Mouse (Mus musculus) erythroblast, adult 5-6 weeks (primary cell): Measurements from ENCODE around the gene Map2k2. TPM values are rescaled to one million over a fixed set of nuclear protein-coding genes. Genes with fewer than 3 reads are reported as not detected.

Experiments used
- ATAC-seq: replicated peaks from 2 replicates; pipeline ENCODE4 v1.8.0; 2016; ENCODE audit warnings: moderate number of reproducible peaks, mild to moderate bottlenecking, moderate TSS enrichment, inconsistent platforms; ENCODE audit not compliant: poor library complexity, low FRiP score, severe bottlenecking
- total RNA-seq, 2 experiments: library from RNA; stranded (forward) in 1 of 2; stranded (reverse) in 1 of 2; fragments of 150-400 nt in 1 of 2; fragments of 200-764, 138-1000 nt in 1 of 2; gene quantifications; 2 replicates each; pipeline versions ENCODE4 v1.2.3 to v1.2.4; 2015 to 2017; ENCODE audit warnings: low replicate concordance in 2 of 2

Gene Map2k2
- total RNA-seq, 2 experiments from 2014 or later = 31.5 to 34.2 TPM

DNA sequence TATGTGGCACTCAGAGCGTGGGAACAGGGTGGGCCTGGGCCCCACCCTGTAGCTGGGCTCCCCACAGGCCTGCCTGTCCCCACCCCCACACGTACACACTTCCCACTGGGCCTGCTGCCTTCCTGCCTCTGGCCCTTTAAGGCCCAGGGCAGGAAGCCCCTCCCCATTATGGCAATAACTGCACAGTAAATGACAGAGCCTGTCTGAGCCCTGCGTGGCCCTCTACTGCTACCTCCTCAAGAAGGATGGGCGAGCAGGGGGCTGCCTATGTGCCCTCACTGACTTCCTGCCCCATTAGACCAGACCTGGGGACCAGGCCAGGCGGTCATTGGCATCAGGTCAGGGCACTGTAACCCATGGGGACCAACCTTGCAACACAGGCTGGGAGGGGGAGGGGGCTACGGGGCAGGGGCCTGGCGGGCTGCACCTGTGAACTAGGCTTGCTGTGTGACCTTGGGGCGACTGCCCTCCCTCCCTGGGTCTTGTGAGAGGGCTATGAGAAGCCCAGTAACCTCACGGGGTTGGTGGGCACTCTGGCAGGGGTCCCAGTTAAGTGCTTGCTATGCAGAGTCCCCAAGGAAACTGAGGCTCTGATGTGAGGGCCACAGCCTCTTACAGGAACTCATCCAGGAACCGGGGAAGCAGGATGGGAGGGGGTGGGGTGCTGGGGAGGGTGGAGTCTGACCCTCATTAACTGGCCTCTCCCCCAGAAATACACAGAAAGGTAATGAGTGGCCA, 35.2 kb downstream of the Map2k2 start:
- no peak for ATAC-seq

DNA sequence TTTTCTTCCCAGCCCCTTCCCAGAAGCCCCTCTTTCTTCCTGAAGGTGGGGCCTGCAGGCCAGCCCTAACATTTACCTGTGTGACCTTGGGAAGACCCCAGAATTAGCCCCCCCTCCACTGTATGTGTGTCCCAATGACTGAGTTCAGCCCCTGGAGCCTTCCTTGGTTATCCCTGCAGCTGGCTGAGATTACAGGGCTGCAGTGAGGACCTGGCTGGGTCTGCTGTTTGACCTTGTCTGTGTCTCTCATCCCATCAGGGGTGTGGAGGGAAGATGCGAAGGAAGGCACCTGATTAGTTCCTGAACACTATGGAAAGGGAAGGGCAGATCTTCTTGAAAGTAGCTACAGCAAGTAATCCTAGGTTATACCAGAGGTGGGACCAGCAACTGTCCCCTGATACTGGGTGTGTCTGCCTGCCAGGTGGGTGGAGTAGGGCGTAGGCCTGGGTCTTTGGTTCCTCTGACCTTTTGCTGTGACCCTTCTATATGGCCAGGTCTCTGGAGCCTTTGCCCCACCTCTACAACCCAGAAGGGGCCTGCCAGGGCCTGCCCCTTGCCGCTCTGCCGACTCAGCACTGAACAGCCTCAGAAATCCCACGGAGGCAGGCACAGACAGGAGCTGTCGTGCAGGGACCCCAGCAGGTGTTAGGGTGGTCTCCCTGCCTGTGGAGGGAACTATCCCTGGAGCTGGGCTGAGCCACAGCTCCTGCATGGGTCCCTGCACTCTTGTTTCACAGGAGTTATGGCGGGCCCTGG, 35.9 kb downstream of the Map2k2 start:
- ATAC-seq = no peak

GRCm38 (mm10) chr10:81142551-81142981, 36.9 kb downstream of the Map2k2 start:
- no peak for ATAC-seq

DNA sequence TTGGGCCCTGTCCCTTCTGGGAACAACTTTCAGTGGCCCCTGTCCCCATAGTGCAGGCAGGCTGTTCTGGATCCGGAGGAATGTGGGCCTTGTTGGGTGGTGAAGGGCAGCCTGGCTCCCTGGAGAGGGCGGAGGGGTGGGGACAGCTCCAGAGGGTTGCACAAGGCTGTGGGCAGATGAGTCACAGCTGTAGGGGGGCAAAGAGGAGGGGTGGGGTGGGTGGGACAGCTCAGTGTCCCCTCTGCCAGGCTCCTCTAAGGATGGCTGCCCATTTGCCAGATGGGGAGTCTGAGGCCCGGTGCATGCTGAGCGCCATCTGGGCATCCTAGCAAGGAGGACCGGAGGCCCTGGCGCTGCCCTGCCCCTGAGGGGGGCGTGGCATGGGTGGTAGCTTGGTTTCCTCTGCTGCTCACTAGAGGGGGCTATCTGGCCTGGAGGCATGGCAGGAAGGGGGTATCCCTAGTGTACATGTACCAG, 37.5 kb downstream of the Map2k2 start:
- no peak for ATAC-seq

- ATAC-seq = no peak
Measured at GRCm38 (mm10) chr10:81143845-81144437, 38.2 kb downstream of the Map2k2 start.

- no peak for ATAC-seq
Measured at GRCm38 (mm10) chr10:81144667-81145066, 39.0 kb downstream of the Map2k2 start.

DNA sequence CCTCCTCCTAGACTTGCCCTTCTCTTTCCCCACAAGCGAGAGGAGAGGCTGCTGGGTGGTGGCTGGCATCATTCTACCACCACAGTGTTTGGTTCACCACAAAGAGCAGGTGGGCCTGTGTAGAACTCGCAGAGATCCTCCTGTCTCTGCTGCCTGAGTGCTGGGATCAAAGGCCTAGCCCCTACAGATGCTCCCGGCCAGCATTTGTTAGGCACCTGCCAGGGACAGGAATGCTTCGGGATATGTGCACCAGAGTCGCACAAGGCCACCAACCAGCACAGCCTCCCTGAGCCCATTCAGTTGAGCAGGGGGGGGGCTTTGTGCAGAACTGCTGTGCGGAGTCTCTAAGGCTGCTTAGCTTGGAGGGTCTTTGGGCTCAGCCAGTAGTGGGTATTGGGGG, 39.6 kb downstream of the Map2k2 start:
- no peak for ATAC-seq

GRCm38 (mm10) chr10:81145778-81146177, 40.1 kb downstream of the Map2k2 start:
- no peak for ATAC-seq

DNA sequence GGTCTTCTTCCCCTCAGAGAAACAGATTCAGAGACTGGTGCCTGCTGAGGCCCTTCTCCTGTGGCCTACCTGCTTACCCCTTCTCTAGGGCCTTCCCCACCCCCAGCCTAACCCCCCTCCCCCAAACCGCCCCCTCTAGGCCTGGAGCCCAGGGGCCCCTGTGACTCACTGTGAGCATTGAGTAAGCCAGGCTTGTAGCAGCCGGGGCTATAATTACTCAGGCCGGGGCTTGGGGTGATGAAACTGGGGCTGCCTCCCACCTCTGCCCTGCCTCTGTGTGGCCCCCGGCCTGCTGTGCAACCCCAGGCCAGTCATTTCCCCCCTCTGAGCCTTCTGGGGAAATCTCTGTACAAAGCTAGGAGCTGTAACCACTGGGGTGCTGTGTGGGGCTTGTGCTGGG, 40.6 kb downstream of the Map2k2 start:
- ATAC-seq = no peak

GRCm38 (mm10) chr10:81151261-81151660, 45.5 kb downstream of the Map2k2 start:
- no peak for ATAC-seq

GRCm38 (mm10) chr10:81152609-81153008, 46.9 kb downstream of the Map2k2 start:
- ATAC-seq = no peak

- ATAC-seq = no peak
Measured at GRCm38 (mm10) chr10:81154313-81154712, 48.6 kb downstream of the Map2k2 start.

GRCm38 (mm10) chr10:81154736-81155135, 49.0 kb downstream of the Map2k2 start:
- no peak for ATAC-seq

DNA sequence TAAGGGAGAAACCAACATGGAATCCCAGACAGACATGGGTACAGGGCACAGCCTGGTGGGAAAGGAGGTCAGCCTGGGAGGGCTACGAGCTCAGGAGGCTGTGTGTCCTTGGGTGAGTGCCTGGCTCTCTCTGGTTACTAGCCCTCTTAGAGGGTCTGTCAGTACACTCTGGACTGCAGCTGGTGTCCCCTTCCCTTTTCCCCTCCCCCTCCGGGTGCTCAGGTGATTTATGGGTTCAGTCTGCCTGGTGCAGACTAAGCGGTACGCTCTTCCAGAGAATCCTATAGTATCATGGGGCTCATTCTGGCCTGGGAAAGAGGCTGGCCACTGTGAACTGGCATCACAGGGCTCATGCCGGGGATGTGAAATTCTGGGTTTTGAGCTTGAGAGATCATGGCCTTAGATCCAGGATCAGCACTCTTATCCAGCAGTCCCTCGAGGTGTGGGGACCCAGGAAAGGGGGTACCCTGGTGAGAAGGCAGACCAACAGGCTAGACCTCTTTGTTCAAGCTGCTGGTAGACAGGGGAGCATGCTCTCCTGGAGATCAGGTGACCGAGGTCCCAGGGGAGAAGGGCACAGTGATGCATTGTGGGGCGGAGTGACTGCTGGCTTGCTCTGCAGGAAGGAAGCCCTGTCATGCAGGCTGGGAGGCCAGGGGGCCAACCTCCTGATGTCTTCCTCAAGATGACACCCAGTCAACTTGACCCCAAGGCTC, 56.0 kb downstream of the Map2k2 start:
- ATAC-seq = 0 out of 2 replicates have a peak, but pooled peaks have one; percentile 4

DNA sequence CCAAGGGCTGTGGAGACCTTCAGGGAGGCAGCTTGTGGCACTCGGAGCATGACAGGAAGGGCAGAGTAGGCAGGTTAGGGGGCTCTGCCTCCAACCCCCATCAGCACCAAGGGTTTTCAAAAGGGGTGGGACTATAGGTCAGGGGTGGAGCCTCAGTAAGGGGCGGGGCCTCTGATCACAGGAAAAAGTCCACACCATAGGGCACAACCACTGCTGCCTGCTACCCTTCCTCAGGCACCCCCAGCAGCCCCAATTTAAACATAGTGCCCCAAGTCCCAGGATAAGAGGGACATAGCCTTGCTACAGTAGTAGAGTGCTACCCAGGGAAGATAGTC, 56.6 kb downstream of the Map2k2 start:
- ATAC-seq = 0 out of 2 replicates have a peak, but pooled peaks have one; percentile 16

DNA sequence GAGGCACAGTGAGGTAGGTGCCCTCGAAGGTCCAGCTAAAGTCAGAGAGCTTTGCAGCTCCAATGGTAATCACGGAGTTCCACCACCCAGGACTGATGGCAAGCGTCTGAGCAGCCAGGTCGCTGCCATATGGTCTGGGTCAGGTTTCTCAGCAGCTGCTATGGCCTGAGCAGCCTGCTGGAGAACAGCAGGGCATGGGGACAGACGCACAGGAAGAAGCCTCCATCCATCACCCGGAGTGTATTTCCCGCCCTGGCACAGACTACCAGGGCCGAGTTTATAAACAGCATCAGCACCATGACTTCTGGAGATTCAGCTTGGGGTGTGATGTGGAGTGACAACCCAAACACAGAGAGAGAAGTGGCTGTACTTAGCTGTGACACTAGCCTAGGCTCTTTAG, 59.4 kb downstream of the Map2k2 start:
- ATAC-seq = no peak

GRCm38 (mm10) chr10:81167200-81168086, 61.7 kb downstream of the Map2k2 start, which contains the start of gene Pias4:
Gene Pias4 (minus strand): TSS chr10:81167923.
- peak; percentile 93 for ATAC-seq

DNA sequence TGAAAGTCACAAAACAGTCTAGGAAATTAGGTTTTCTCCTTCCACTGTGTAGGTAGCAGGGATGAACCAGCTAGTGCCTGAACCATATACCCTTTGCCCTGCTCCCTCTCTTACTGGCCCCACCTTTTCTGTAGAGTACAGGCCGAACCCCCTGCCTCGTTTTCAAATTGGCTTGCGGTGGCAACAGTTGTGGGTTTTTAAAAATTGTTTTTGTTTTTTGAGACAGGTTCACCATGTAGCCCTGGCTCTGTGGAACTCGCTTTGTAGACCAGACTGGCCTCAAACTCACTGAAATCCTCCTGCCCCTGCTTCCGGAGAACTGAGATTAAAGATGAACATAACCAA, 62.3 kb downstream of the Map2k2 start:
- ATAC-seq = peak; percentile 45

DNA sequence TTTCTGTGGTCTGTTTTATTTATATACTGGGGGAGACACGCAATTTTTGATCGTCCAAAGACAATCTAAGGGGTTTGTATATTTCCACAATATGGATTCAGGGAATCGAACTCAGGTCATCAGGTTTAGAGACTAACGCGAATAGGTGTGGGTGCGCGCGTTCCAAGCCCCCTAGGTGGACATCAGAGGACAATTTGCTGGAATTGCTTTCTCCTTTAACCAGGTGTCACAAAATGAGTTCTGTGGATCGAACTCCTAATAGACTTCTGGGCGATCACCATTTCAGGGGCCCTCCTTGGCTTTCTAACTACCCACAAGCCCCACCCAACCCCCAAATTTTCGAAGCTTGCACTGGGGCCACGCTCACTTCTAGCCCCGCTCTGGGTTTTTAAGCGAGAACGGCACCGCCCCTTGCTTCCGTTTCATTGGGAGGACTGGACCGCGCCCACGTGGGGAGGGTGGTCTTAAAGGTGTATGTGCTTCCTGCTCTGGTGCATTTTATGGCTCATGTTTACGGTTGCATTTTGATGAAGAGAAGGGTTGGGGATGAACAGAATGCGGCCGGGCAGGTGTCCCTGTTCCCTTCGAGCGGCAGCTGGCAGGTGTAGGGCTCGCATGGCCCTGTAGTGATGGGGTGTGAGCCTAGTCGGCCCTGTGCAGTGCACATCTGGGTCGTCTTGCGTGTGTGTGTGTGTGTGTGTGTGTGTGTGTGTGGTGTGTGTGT, 63.0 kb downstream of the Map2k2 start:
- peak; percentile 63 for ATAC-seq
